Mouse (Mus musculus) neural tube, embryonic 11.5 days (tissue): ENCODE results near the gene Rasa2. TPM values are rescaled to one million over a fixed set of nuclear protein-coding genes. Genes with fewer than 3 reads are reported as not detected.
"Not testable (repeated sequence)": the region's sequence is repeated elsewhere in the genome, so short reads cannot be mapped to it uniquely, and the experiment has no call there.

Experiments
- ATAC-seq: fragments of 200-750 bp; cut with Nextera tagmentation; 2 replicates; pipeline ENCODE4 v1.8.0; 2017; ENCODE audit warnings: moderate number of reproducible peaks, mild to moderate bottlenecking, moderate TSS enrichment, moderate library complexity; ENCODE audit not compliant: insufficient read depth, low FRiP score, low TSS enrichment
- DNase-seq: peaks from one replicate; pipeline ENCODE4 v3.0.0-alpha.2; 2015; ENCODE audit warnings: low spot score
- H3K27ac ChIP-seq: fragments of 300-500 bp; sonication (generic); 2 replicates; pipeline ENCODE4 v1.5.1; 2014; ENCODE audit warnings: low read depth, mild to moderate bottlenecking, low read length
- H3K27me3 ChIP-seq: fragments of 300-500 bp; sonication (generic); 2 replicates; pipeline ENCODE4 v1.6.1; 2014; ENCODE audit warnings: mild to moderate bottlenecking, low read length, mixed read lengths; ENCODE audit not compliant: control insufficient read depth, insufficient read depth
- H3K36me3 ChIP-seq: fragments of 300-500 bp; sonication (generic); 2 replicates; pipeline ENCODE4 v1.6.1; 2014; ENCODE audit warnings: mild to moderate bottlenecking, low read length, moderate library complexity, mixed read lengths; ENCODE audit not compliant: control insufficient read depth, insufficient read depth
- H3K4me1 ChIP-seq: fragments of 300-500 bp; sonication (generic); 2 replicates; pipeline ENCODE4 v1.6.1; 2014; ENCODE audit warnings: low read length, mixed read lengths; ENCODE audit not compliant: control insufficient read depth, insufficient read depth
- H3K4me2 ChIP-seq: fragments of 300-500 bp; sonication (generic); 2 replicates; pipeline ENCODE4 v1.6.1; 2014; ENCODE audit warnings: low read depth, mild to moderate bottlenecking, moderate library complexity
- H3K4me3 ChIP-seq: fragments of 300-500 bp; sonication (generic); 2 replicates; pipeline ENCODE4 v1.5.1; 2014; ENCODE audit warnings: low read depth, low read length
- H3K9ac ChIP-seq: fragments of 300-500 bp; sonication (generic); 2 replicates; pipeline ENCODE4 v1.6.1; 2014; ENCODE audit warnings: mild to moderate bottlenecking, low read length
- H3K9me3 ChIP-seq: fragments of 300-500 bp; sonication (generic); 2 replicates; pipeline ENCODE4 v1.6.1; 2016; ENCODE audit warnings: low read length; ENCODE audit not compliant: control insufficient read depth
- WGBS: fragments of 180-500 bp; shearing (Covaris S2); extraction: QIAGEN DNeasy Blood & Tissue Kit; methylation state at CpG from one replicate; pipeline ENCODE4 v1.1.7; 2014; 5-methylcytosine and 5-hydroxymethylcytosine counted together
- polyA plus RNA-seq: library from polyadenylated mRNA; unstranded; fragments of >200 nt; fragmentation: Nextera tagmentation; extraction: Ambion mirVana; gene quantifications from 2 replicates; pipeline ENCODE4 v1.2.1, GENCODE M21; 2014

Rasa2 gene
- polyA plus RNA-seq = 15.7 and 16.7 TPM in 2 replicates

DNA sequence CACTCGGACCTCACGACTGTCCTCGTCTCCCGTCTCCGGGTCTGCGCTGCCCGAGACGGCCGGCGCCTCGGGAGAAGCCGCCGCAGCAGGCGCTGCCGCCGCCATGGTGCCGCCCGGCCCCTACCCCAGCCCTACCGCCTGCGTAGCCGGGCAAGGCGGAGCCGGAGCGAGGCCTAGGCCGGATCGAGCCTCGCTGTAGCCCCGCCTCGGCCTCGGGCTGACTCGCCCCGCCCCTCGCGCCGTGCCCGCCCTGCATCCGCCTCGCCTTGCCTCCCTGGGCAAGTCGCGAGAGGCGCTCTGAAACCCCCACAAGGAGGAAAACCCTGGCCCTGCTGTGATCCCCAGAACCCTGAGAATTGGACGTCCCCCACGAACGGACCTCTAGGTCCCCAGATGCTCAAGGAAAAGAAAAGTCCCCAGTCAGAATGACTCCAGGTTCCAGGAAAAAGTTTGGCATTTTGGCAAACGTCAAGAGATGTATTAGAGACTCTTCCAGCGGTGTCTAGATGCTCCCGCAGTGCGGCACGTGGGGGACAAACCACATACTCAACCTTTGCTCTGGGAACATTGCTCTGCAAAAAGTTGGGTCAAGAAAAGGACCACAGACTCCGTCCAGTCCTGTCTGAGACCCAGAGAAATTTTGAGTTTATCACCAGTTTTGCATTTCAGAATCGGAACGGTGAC, at the start of gene Rasa2:
Gene Rasa2, minus strand, starts transcription at position 229 of the 684 bp plus-strand sequence.
- H3K4me1 ChIP-seq = 0 out of 2 replicates have a peak, but pooled peaks cover 3% of the 10 kb centered on the region
- 3% methylated on average over 52 of the region's 52 CpGs for WGBS
- no peaks in the 10 kb centered on the region for H3K9me3 ChIP-seq
- 0 out of 2 replicates have a peak, but pooled peaks cover 2% of the 10 kb centered on the region for H3K27me3 ChIP-seq
- peak within 1 kb of the TSS; percentile 70 for H3K4me3 ChIP-seq
- peak within 1 kb of the TSS; percentile 88 for H3K9ac ChIP-seq
- DNase-seq (peak; percentile 93), ATAC-seq (peak; percentile 99)
- H3K36me3 ChIP-seq = no peaks in the 10 kb centered on the region
- peak within 1 kb of the TSS; percentile 98 for H3K27ac ChIP-seq
- peak within 1 kb of the TSS; percentile 72 for H3K4me2 ChIP-seq

DNA sequence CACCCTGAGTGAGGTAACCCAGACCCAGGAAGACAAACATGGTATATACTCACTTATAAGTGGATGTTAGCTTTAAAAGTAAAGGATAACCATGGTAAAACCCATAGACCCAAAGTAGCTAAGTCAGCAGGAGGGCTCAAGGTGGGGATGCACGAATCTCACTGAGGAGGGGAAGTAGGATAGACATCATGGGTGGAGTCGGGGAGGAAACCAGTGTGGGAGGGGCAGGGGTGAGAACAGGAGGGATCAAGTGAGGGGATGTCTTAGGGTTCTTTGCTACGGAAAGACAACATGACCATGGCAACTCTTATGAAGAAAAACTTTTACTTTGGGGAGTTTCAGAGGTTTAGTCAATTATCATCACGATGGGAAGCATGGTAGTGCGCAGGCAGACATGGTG, 47.2 kb upstream of the Rasa2 start:
- H3K9me3 ChIP-seq = no peaks in the 10 kb centered on the region
- H3K4me3 ChIP-seq = no peak overlapping the region
- ATAC-seq = no peak
- H3K27me3 ChIP-seq = no peaks in the 10 kb centered on the region
- H3K4me1 ChIP-seq = no peaks in the 10 kb centered on the region
- H3K9ac ChIP-seq = no peak overlapping the region
- no peak for DNase-seq
- H3K27ac ChIP-seq = no peak overlapping the region
- H3K4me2 ChIP-seq = no peak overlapping the region
- WGBS = 82% methylated on average over 5 of the region's 5 CpGs
- no peaks in the 10 kb centered on the region for H3K36me3 ChIP-seq

DNA sequence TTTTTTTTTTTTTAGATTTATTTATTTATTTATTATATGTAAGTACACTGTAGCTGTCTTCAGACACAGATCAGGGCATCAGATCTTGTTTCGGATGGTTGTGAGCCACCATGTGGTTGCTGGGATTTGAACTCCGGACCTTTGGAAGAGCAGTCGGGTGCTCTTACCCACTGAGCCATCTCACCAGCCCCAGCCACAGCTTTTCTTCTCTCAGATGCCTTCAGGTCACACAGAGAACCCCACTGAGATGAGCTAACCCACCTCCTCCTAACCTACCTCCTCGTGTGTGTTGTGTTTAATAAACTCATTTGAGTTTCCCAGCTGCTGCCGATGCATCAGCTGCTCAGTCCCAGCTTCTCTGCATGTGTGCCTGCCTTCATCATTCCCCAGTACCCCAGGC, 46.3 kb upstream of the Rasa2 start:
- DNase-seq, H3K27ac ChIP-seq, H3K4me1 ChIP-seq, H3K36me3 ChIP-seq, H3K9ac ChIP-seq, H3K4me2 ChIP-seq, ATAC-seq, H3K9me3 ChIP-seq, H3K4me3 ChIP-seq, H3K27me3 ChIP-seq: not testable (repeated sequence)
- 90% methylated on average over 5 of the region's 5 CpGs for WGBS

DNA sequence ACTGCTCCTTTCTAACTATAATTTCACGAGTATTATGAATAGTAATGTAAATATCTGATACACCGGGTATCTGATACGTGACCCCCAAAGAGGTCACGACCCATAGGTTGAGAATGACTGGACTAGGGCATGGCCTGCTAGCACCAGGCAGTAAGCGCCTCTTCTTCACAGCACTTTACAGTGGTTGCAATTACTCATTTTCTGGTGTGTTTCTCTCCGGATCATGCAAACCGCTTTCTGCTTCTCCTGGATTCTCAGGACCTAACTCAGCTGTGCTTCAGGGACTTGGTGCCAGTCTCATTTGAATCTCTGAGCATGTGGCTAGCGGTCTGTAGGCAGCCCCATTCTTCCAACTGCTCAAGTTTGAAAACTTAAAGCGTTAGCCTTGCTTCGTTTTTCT, 45.3 kb upstream of the Rasa2 start:
- Histone ChIP-seq H3K9ac (no peak overlapping the region), H3K27me3 (no peaks in the 10 kb centered on the region), H3K9me3 (no peaks in the 10 kb centered on the region), H3K4me2 (no peak overlapping the region), H3K4me3 (no peak overlapping the region), H3K27ac (no peak overlapping the region), H3K36me3 (no peaks in the 10 kb centered on the region), H3K4me1 (no peaks in the 10 kb centered on the region)
- ATAC-seq = no peak
- WGBS = 90% methylated on average over 10 of the region's 10 CpGs
- no peak for DNase-seq

DNA sequence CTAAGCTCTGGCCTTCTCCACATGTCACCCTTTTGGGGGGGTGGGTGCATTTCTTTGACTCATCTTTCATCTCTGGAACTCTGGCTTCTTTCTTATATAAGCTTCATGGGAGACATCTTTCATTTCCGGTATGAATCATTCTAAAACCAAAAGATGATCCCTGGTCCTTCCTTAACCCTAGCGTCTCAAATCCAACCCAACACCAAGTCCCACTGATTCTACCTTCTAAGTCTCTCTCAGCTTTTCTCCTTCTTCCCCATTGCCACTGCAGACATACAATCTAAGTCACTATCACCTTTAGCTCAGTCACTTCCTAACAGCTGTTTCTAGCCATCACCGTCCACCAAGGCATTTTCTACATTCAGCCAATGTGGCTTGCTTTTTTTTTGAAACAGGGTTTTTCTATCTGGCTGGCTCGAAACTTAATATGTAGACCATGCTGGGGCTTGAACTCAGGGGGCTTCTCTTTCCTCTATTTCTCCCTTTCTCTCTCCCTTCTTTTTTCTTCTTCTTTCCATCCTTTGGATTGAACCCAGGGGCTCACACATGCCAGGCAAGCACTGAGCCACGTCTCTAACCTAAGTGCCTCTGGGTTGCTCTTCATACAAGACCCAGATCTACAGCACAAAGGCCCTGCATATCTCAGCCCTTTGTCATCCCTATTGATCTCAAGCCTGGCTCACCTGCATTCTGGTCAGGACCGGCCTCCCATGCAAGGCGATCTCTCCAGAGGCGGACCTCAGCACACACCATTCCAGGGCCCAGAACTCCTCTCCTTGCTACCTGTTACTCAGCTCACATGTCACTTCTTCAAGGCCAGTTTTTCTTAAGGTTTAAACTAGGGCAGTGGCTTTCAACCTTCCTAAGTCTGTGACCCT, 44.6 kb upstream of the Rasa2 start:
- Histone ChIP-seq H3K9ac (no peak overlapping the region), H3K27ac (no peak overlapping the region), H3K27me3 (no peaks in the 10 kb centered on the region), H3K4me3 (no peak overlapping the region), H3K4me2 (no peak overlapping the region), H3K4me1 (no peaks in the 10 kb centered on the region), H3K9me3 (no peaks in the 10 kb centered on the region), H3K36me3 (no peaks in the 10 kb centered on the region)
- WGBS = 87% methylated on average over 8 of the region's 8 CpGs
- ATAC-seq (no peak), DNase-seq (no peak)

DNA sequence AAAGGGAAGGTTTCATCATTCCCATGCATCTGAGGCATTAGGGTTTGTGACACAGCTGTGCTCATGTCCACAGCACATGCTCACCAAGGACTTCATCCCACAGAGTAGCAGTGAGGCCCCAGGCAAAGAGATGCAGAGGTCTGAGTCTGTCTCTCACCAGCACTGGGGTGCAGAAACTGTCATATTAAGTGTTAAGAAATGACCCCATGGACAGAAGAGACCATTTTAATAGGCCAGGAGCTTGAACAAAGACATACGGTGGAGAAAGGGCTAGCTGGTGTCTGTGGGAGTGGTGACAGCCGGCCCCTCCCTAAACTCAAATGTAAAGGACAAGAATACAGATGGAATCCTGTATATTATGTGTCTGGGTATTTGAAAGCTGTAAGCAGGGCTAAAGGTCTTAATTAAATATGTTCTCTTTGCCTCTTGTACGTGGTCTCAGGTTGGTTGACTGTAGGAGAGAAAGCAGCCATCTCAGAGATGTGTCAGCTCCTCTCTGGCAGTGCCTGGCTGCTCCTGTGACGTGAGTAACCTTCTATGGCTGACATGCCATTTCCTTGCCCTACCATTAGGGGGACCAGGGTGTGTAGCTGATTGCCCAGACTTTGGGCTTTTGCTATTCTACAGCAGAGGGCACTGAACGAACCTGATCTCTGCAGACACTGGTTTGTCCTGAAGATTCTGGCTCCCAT, 43.8 kb upstream of the Rasa2 start:
- Histone ChIP-seq H3K9ac (no peak overlapping the region), H3K9me3 (no peaks in the 10 kb centered on the region), H3K4me1 (no peaks in the 10 kb centered on the region), H3K4me3 (no peak overlapping the region), H3K36me3 (no peaks in the 10 kb centered on the region), H3K27ac (no peak overlapping the region), H3K4me2 (no peak overlapping the region), H3K27me3 (no peaks in the 10 kb centered on the region)
- DNase-seq (peak; percentile 28), ATAC-seq (no peak)
- 40% methylated on average over 5 of the region's 5 CpGs for WGBS

DNA sequence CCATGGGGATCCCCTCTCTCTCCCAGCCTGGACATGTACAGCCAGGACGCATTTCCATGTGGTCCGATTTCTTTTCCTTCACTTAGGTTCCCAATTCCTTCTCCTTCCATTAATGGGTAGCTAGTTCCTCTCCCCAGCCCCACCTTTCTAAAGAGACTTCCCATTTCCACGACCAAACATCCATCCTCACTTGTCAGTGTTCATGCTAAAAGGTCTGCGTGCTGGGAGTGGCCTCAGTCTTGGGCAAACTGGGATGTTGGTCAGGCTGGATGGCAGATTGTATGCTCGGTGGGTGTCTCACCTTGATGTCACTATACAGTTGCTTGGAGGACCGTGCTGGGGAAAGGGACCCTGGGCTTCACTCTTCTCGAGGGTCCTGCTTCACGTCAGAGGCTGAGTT, 42.9 kb upstream of the Rasa2 start:
- Histone ChIP-seq H3K4me2 (no peak overlapping the region), H3K9me3 (no peaks in the 10 kb centered on the region), H3K4me1 (no peaks in the 10 kb centered on the region), H3K4me3 (no peak overlapping the region), H3K36me3 (no peaks in the 10 kb centered on the region), H3K27me3 (no peaks in the 10 kb centered on the region), H3K27ac (no peak overlapping the region), H3K9ac (no peak overlapping the region)
- ATAC-seq (no peak), DNase-seq (no peak)
- 92% methylated on average over 8 of the region's 8 CpGs for WGBS

DNA sequence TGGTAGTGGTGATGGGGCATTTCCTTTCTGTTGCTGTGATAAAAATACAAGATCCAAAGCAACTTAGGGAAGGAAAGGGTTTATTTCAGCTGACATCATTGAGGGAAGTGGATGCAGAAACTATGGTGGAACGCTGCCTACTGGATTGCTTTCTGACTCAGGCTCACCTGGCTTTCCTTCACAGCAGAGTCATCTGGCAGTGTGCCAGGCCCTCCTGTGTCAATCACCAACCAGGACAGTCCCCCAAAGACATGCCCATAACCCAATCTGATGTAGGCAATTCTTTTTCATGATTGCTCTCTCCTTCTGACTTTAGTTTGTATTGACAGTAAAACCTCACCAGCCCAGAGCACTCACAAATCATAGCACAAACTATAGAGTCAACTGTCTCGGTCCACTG, 41.0 kb upstream of the Rasa2 start:
- Histone ChIP-seq H3K9ac (no peak overlapping the region), H3K4me1 (no peaks in the 10 kb centered on the region), H3K9me3 (no peaks in the 10 kb centered on the region), H3K4me3 (no peak overlapping the region), H3K27ac (no peak overlapping the region), H3K27me3 (no peaks in the 10 kb centered on the region), H3K4me2 (no peak overlapping the region), H3K36me3 (no peaks in the 10 kb centered on the region)
- WGBS = 91% methylated on average over 2 of the region's 2 CpGs
- ATAC-seq = no peak
- DNase-seq = no peak
